ENCODE assay signal across 11 mouse cellular contexts in genomic region chr17:86162672-86163071, GRCm38 (mm10). TPM values are rescaled to one million over a fixed set of nuclear protein-coding genes. Genes with fewer than 3 reads are reported as not detected.
DNase-seq lines count a peak whose midpoint lies in the region; ATAC-seq and TF ChIP-seq lines count a peak whose summit lies in the region.
"Had no signal": no experiment of that assay in that cellular context is flagged by ENCODE, and none has a peak within 500 bp of the region (broad histone marks: within the 10 kb centered on the region; RNA-seq: fewer than 3 reads in every experiment).

No protein-coding gene starts in this region.

- no peak overlapping the region for H3K4me2 ChIP-seq in limb, embryonic 11.5 days (ENCODE audit: low read depth, severe bottlenecking)
- H3K4me2 ChIP-seq: hindbrain, embryonic 15.5 days had no signal

- H3K36me3 ChIP-seq in limb, embryonic 11.5 days (ENCODE audit: control insufficient read depth, insufficient read depth, low read length), result no peaks in the 10 kb centered on the region
- H3K36me3 ChIP-seq: hindbrain, embryonic 15.5 days had no signal

- intact Hi-C loops in left cerebral cortex, postnatal 4 days (cut with DNase I), result loop anchor here (2.0 kb wide), 1 partner anchor 744 kb away; no protein-coding TSS in a partner anchor
- intact Hi-C loops in left cerebral cortex, postnatal 14 days (cut with DNase I), result loop anchor here (1.0 to 10.0 kb wide), 3 partner anchors 283 to 745 kb away; no protein-coding TSS in a partner anchor

- no peaks in the 10 kb centered on the region for H3K9me3 ChIP-seq in limb, embryonic 11.5 days (ENCODE audit: control insufficient read depth, low read length)
- H3K9me3 ChIP-seq: hindbrain, embryonic 15.5 days had no signal

- ATAC-seq in limb, embryonic 11.5 days (ENCODE audit: insufficient number of reproducible peaks, low FRiP score, low TSS enrichment, low read depth), result no peak

- H3K9ac ChIP-seq in limb, embryonic 11.5 days (ENCODE audit: low read length), result no peak overlapping the region
- H3K9ac ChIP-seq: hindbrain, embryonic 15.5 days had no signal

- H3K27me3 ChIP-seq in limb, embryonic 11.5 days (ENCODE audit: control insufficient read depth, insufficient read depth, low read length), result no peaks in the 10 kb centered on the region
- H3K27me3 ChIP-seq: Patski had no signal

- no peak overlapping the region for H3K4me3 ChIP-seq in limb, embryonic 11.5 days (ENCODE audit: low read depth, low read length)
- H3K4me3 ChIP-seq in layer of hippocampus, adult 2 months, result no peak overlapping the region
- H3K4me3 ChIP-seq: erythroblast, embryonic 14.5 days; hindbrain, embryonic 15.5 days had no signal

- no peak for TF ChIP-seq CTCF in layer of hippocampus, adult 2 months (conservative IDR thresholded peaks at IDR 0.05)

- peak; percentile 35 for DNase-seq in embryo, embryonic 11 days
- DNase-seq in embryo, embryonic 10.5 days (ENCODE audit: low spot score), result no peak
- peak; percentile 25 for DNase-seq in left cerebral cortex, postnatal 4 days
- no peak for DNase-seq in left cerebral cortex, postnatal 14 days (ENCODE audit: low spot score in 2 of 2)
- peak; percentile 78 for DNase-seq in ZHBTc4 (ENCODE audit: low read depth, low spot score)
- DNase-seq in limb, embryonic 11.5 days (ENCODE audit: low spot score), result peak; percentile 35
- DNase-seq in layer of hippocampus, adult 2 months (ENCODE audit: low spot score in 2 of 2), result no peak
- no peak for DNase-seq in right cerebral cortex, postnatal 14 days

- no peak overlapping the region for H3K27ac ChIP-seq in limb, embryonic 11.5 days (replicated peaks; ENCODE audit: low read depth, low read length)
- H3K27ac ChIP-seq in layer of hippocampus, adult 2 months, result no peak overlapping the region
- H3K27ac ChIP-seq: hindbrain, embryonic 15.5 days had no signal

- 61% methylated on average over 15 of the region's 15 CpGs for WGBS in limb, embryonic 11.5 days

- peaks cover 6% of the 10 kb centered on the region for H3K4me1 ChIP-seq in limb, embryonic 11.5 days (ENCODE audit: control insufficient read depth, insufficient read depth, low read length)

RNA-seq across cellular contexts. Expression of gene Prkce, which starts 4.9 kb away (rescaled TPM):
- total RNA-seq in left cerebral cortex, postnatal 4 days (2021), result 100 to 1,000 TPM; 253 to 257 TPM
- 100 to 1,000 TPM; 248 to 271 TPM for total RNA-seq in left cerebral cortex, postnatal 14 days (2021)
- polyA plus RNA-seq in limb, embryonic 11.5 days (2014; fragmentation: Nextera tagmentation; extraction: Ambion mirVana), result 5.1 and 6.1 TPM in 2 replicates
- total RNA-seq in layer of hippocampus, adult 2 months (2021), result 100 to 1,000 TPM; 422 to 451 TPM

RNA-seq across cellular contexts. Expression of gene Srbd1, which starts 17.7 kb away (rescaled TPM):
- 10 to 100 TPM; 23.9 to 24.4 TPM for total RNA-seq in left cerebral cortex, postnatal 4 days (2021)
- total RNA-seq in left cerebral cortex, postnatal 14 days (2021), result 10 to 100 TPM; 13.5 to 13.6 TPM
- polyA plus RNA-seq in limb, embryonic 11.5 days (2014; fragmentation: Nextera tagmentation; extraction: Ambion mirVana), result 13.9 and 14.3 TPM in 2 replicates
- 10 to 100 TPM; 16.5 to 17.0 TPM for total RNA-seq in layer of hippocampus, adult 2 months (2021)

Comparison
In these comparisons a context has a peak if more than half of its experiments do, and no peak if none do; other contexts are left out.
1. DNase-seq: peak in embryo, embryonic 11 days (single experiment), left cerebral cortex, postnatal 4 days (single experiment), ZHBTc4 (single experiment) and limb, embryonic 11.5 days (single experiment); none in embryo, embryonic 10.5 days (single experiment), left cerebral cortex, postnatal 14 days (0 of 2), layer of hippocampus, adult 2 months (0 of 2) and right cerebral cortex, postnatal 14 days (single experiment).